Mouse (Mus musculus) layer of hippocampus, postnatal 10 days (tissue): Measurements from ENCODE around the gene Gnb3. TPM values are rescaled to one million over a fixed set of nuclear protein-coding genes. Genes with fewer than 3 reads are reported as not detected.
"Not testable (repeated sequence)": the region's sequence is repeated elsewhere in the genome, so short reads cannot be mapped to it uniquely, and the experiment has no call there.

Experiments
- DNase-seq, 2 experiments: peaks; one replicate each; pipeline ENCODE4 v3.0.0; 2021; ENCODE audit warnings: low spot score in 2 of 2
- total RNA-seq, 2 experiments: library from RNA; stranded (reverse); gene quantifications; 2 replicates each; pipeline ENCODE4 v1.2.3; 2021

Gene Gnb3
- total RNA-seq, 2 experiments from 2014 or later: 0.27 TPM; not detected in 1

GRCm38 (mm10) chr6:124803691-124804090, 36.4 kb downstream of the Gnb3 start:
- DNase-seq: not testable (repeated sequence)

GRCm38 (mm10) chr6:124803061-124803460, 37.0 kb downstream of the Gnb3 start:
- DNase-seq: no peak

DNA sequence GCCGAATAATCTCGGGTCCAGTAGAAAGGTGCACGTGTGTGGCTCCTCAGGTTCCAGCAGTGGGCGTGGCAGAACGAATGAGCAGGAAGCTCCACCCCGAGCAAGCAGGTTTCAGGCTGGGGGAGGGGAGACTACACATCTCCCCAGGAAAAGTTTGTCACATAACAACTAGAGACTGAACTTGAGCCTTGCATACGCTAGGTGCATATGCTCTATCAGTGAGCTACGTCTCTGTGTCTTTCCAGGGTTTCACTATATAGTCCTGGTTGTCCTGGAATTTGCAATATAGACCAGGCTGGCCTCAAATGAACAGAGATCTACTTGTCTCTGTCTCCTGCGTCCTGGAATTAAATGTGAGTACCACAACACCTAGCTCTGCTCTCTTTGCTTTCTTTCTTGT, 37.7 kb downstream of the Gnb3 start:
- not testable (repeated sequence) for DNase-seq

DNA sequence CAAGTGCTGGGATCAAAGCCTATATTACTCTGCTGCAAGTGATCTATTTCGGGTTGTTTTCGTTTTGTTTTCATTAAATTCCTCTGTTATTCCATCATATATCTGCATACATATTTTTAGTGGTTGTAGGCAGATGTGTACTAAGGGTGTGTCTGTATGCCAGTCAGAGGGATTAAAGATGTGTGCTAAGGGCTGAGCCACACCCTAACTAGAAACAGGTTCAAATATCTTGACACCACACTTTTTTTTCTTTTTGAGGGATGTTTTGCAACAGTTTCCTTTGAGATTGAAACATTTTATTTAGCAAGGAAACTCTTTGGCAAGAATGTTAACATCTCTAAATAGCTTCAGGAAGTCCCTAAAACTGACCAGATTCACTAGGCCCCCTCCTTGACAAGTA, 43.9 kb downstream of the Gnb3 start:
- no peak for DNase-seq

DNA sequence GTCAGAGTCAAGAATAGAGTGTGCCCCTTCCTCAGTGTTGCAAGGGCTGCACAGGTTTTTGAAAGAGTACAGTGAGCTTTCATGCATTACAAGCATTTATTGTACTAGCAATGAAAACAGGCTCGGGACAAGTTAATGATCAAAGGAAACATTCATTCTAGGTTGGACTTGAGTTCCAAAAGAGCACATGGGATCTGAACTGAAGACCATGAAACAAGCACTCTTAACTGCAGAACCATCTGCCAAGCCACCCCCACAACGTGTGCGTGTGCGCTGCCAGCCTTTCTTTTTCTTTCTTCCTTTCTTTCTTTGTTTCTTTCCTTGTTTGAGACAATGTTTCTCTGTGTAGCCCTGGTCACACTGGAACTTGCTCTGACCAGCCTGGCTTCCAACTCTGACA, 44.3 kb downstream of the Gnb3 start:
- DNase-seq: no peak

DNA sequence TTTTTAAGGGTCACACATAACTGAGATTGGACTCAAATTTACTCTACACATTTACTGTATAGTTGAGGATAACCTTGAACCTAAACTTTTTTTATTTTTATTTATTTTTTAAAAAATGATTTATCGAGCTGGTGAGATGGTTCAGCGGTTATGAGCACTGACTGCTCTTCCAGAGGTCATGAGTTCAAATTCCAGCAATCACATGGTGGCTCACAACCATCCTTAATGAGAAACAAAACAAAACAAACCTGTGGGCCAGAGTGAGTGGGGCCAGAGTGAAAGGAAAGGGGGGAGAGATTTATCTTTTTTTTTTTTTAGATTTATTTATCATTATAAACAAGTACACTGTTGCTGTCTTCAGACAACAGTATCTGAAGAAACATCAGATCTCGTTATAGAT, 48.2 kb downstream of the Gnb3 start:
- no peak for DNase-seq

DNA sequence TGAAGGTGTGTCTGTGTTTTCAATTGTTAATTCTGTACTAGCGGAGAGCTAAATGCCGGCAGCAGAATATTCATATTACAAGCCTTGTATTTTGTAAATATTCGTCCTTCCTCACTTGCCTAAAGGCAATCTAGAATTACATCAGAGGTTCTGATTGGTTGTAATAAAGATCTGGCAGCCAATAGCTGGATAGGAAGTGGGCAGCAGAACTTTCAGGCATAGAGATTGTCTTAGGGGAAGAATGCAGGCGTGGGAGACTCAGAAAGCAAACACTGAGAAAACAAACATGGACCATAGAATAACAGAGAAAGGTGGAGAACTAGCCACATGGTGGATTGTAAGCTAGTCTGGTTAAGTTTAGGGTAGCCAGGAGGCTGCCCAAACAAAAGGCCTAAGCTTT, 50.0 kb downstream of the Gnb3 start:
- no peak for DNase-seq

GRCm38 (mm10) chr6:124789519-124789918, 50.6 kb downstream of the Gnb3 start:
- no peak for DNase-seq

GRCm38 (mm10) chr6:124787722-124788121, 52.4 kb downstream of the Gnb3 start:
- DNase-seq: no peak

DNA sequence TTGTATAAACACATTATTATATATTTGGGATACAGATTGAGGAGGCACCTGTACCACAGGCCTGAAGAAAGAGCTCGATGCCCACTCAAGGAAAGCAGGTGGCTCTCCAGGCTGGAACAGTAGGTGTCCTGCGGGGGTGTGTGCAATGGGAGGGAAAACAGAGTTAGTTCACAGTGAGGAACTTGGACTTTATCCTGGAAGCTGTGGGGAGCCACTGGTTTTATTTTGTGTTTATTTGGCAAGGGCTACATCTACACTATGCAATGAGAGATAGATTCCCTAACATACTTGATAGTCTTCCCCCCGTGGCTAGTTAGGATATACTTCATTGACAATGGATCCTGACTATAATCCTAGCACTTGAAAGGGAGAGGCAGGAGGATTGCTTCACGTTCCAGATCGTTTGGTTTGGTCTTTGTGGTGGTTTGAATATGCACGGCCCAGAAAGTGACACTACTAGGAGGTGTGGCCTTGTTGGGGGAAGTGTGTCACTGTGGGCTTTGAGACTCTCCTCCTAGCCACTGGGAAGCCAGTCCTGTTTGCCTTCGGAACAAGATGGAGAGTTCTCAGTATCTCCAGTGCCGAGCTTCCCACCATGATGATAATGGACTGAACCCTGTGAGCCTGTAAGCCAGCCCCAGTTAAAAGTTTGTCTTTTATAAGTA, 53.2 kb downstream of the Gnb3 start:
- no peak for DNase-seq

Other genes with a start within 250 kb of the Gnb3 start
- under 1 TPM; 0.57 to 0.62 TPM for gene C1s2, start 204.2 kb downstream of the Gnb3 start, total RNA-seq
- 10 to 100 TPM; 43.5 to 44.0 TPM for gene Lpcat3, start 177.2 kb downstream of the Gnb3 start, total RNA-seq
- 10 to 100 TPM; 49.4 to 53.8 TPM for gene Emg1, start 128.1 kb downstream of the Gnb3 start, total RNA-seq
- gene Phb2, start 127.9 kb downstream of the Gnb3 start, total RNA-seq: 100 to 1,000 TPM; 159 to 164 TPM
- 1 to 10 TPM; 4.3 to 5.3 TPM for gene Ptpn6, start 101.6 kb downstream of the Gnb3 start, total RNA-seq
- gene Grcc10, start 98.9 kb downstream of the Gnb3 start, total RNA-seq: 100 to 1,000 TPM; 329 to 345 TPM
- not detected for gene Gm45234, start 84.3 kb downstream of the Gnb3 start, total RNA-seq
- gene Atn1, start 83.8 kb downstream of the Gnb3 start, total RNA-seq: 100 to 1,000 TPM; 138 to 150 TPM
- 100 to 1,000 TPM; 476 to 480 TPM for gene Eno2, start 70.6 kb downstream of the Gnb3 start, total RNA-seq
- 1 to 10 TPM; 1.8 to 3.6 TPM for gene Lrrc23, start 60.5 kb downstream of the Gnb3 start, total RNA-seq
- gene Spsb2, start 31.6 kb downstream of the Gnb3 start, total RNA-seq: 1 to 10 TPM; 3.3 to 5.0 TPM
- 100 to 1,000 TPM; 466 to 472 TPM for gene Tpi1, start 26.0 kb downstream of the Gnb3 start, total RNA-seq
- gene Usp5, start 10.8 kb downstream of the Gnb3 start, total RNA-seq: 100 to 1,000 TPM; 181 to 187 TPM
- gene Cdca3, start 10.7 kb downstream of the Gnb3 start, total RNA-seq: 1 to 10 TPM; 5.4 to 6.1 TPM
- gene P3h3, start 17.5 kb upstream of the Gnb3 start, total RNA-seq: 10 to 100 TPM; 29.1 to 32.1 TPM
- 100 to 1,000 TPM; 162 to 178 TPM for gene Gpr162, start 23.7 kb upstream of the Gnb3 start, total RNA-seq
- gene Cd4, start 47.9 kb upstream of the Gnb3 start, total RNA-seq: 1 to 10 TPM in 1 of 2 experiments, under 1 TPM in 1; 0.62 to 1.0 TPM
- 1 to 10 TPM; 1.2 to 2.1 TPM for gene Lag3, start 71.4 kb upstream of the Gnb3 start, total RNA-seq
- gene Ptms, start 79.8 kb upstream of the Gnb3 start, total RNA-seq: 1,000 to 10,000 TPM; 1,413 to 1,419 TPM
- gene Mlf2, start 91.1 kb upstream of the Gnb3 start, total RNA-seq: 100 to 1,000 TPM; 609 to 620 TPM
- gene Cops7a, start 125.3 kb upstream of the Gnb3 start, total RNA-seq: 100 to 1,000 TPM in 1 of 2 experiments, 10 to 100 TPM in 1; 97.7 to 101 TPM
- gene Pianp, start 156.4 kb upstream of the Gnb3 start, total RNA-seq: 100 to 1,000 TPM; 109 to 120 TPM
- gene Zfp384, start 168.9 kb upstream of the Gnb3 start, total RNA-seq: 10 to 100 TPM; 44.4 to 45.2 TPM
- 10 to 100 TPM; 57.4 to 62.4 TPM for gene Ing4, start 199.5 kb upstream of the Gnb3 start, total RNA-seq
- gene Acrbp, start 209.4 kb upstream of the Gnb3 start, total RNA-seq: 1 to 10 TPM; 7.0 to 9.2 TPM
- gene Lpar5, start 227.6 kb upstream of the Gnb3 start, total RNA-seq: 1 to 10 TPM; 1.1 to 1.4 TPM